Mouse (Mus musculus) forebrain, embryonic 12.5 days (tissue): ENCODE measurements around the gene Ptprn. TPM values are rescaled to one million over a fixed set of nuclear protein-coding genes. Genes with fewer than 3 reads are reported as not detected.
"Not testable (repeated sequence)": the region's sequence is repeated elsewhere in the genome, so short reads cannot be mapped to it uniquely, and the experiment has no call there.

Experiments
- ATAC-seq: fragments of 200-750 bp; cut with Nextera tagmentation; 2 replicates; pipeline ENCODE4 v1.8.0; 2017; ENCODE audit warnings: moderate TSS enrichment; ENCODE audit not compliant: low FRiP score
- H3K27ac ChIP-seq: fragments of 300-500 bp; sonication (generic); 2 replicates; pipeline ENCODE4 v1.5.1; 2016; ENCODE audit warnings: mild to moderate bottlenecking
- H3K27me3 ChIP-seq: fragments of 300-500 bp; sonication (generic); 2 replicates; pipeline ENCODE4 v1.6.1; 2016; ENCODE audit warnings: mild to moderate bottlenecking
- H3K36me3 ChIP-seq: fragments of 300-500 bp; sonication (generic); replicated peaks from 2 replicates; pipeline ENCODE4 v1.6.1; 2016; ENCODE audit warnings: mild to moderate bottlenecking
- H3K4me1 ChIP-seq: fragments of 300-500 bp; sonication (generic); 2 replicates; pipeline ENCODE4 v1.6.1; 2016
- H3K4me2 ChIP-seq: fragments of 300-500 bp; sonication (generic); 2 replicates; pipeline ENCODE4 v1.6.1; 2016; ENCODE audit warnings: mild to moderate bottlenecking, moderate library complexity
- H3K4me3 ChIP-seq: fragments of 300-500 bp; sonication (generic); replicated peaks from 2 replicates; pipeline ENCODE4 v1.5.1; 2016; ENCODE audit warnings: mild to moderate bottlenecking
- H3K9ac ChIP-seq: fragments of 300-500 bp; sonication (generic); 2 replicates; pipeline ENCODE4 v1.6.1; 2016; ENCODE audit warnings: mild to moderate bottlenecking
- H3K9me3 ChIP-seq: fragments of 300-500 bp; sonication (generic); 2 replicates; pipeline ENCODE4 v1.6.1; 2016
- WGBS: fragments of 180-500 bp; shearing (Covaris S2); methylation state at CpG from one replicate; pipeline ENCODE4 v1.1.7; 2016; 5-methylcytosine and 5-hydroxymethylcytosine counted together
- polyA plus RNA-seq: library from polyadenylated mRNA; unstranded; fragments of >200 nt; fragmentation: Nextera tagmentation; extraction: Ambion mirVana; gene quantifications from 2 replicates; pipeline ENCODE4 v1.2.1, GENCODE M21; 2016

Gene Ptprn
- polyA plus RNA-seq, 1 experiment from 2014 or later = 6.8 TPM

- H3K9me3 ChIP-seq = no peaks in the 10 kb centered on the region
- no peak overlapping the region for H3K4me3 ChIP-seq
- no peak overlapping the region for H3K9ac ChIP-seq
- no peaks in the 10 kb centered on the region for H3K36me3 ChIP-seq
- no peak overlapping the region for H3K4me2 ChIP-seq
- 63% methylated on average over 3 of the region's 3 CpGs for WGBS
- peaks cover 13% of the 10 kb centered on the region; the same call in 1 of the 2 replicates for H3K27me3 ChIP-seq
- ATAC-seq = no peak
- H3K4me1 ChIP-seq = peaks cover 23% of the 10 kb centered on the region
- peak overlapping the region; percentile 36; the same call in 1 of the 2 replicates for H3K27ac ChIP-seq
Measured at GRCm38 (mm10) chr1:75250498-75250897, 13.8 kb downstream of the Ptprn start.

- 60% methylated on average over 9 of the region's 9 CpGs for WGBS
- Histone ChIP-seq H3K27me3 (peaks cover 11% of the 10 kb centered on the region; the same call in 1 of the 2 replicates), H3K4me1 (peaks cover 23% of the 10 kb centered on the region), H3K27ac (no peak overlapping the region), H3K4me3 (no peak overlapping the region), H3K9ac (peak overlapping the region; percentile 9; the same call in 1 of the 2 replicates), H3K4me2 (no peak overlapping the region), H3K9me3 (no peaks in the 10 kb centered on the region), H3K36me3 (peaks cover 7% of the 10 kb centered on the region; the same call in 1 of the 2 replicates)
- no peak for ATAC-seq
Measured at GRCm38 (mm10) chr1:75248041-75248772, 16.1 kb downstream of the Ptprn start.

DNA sequence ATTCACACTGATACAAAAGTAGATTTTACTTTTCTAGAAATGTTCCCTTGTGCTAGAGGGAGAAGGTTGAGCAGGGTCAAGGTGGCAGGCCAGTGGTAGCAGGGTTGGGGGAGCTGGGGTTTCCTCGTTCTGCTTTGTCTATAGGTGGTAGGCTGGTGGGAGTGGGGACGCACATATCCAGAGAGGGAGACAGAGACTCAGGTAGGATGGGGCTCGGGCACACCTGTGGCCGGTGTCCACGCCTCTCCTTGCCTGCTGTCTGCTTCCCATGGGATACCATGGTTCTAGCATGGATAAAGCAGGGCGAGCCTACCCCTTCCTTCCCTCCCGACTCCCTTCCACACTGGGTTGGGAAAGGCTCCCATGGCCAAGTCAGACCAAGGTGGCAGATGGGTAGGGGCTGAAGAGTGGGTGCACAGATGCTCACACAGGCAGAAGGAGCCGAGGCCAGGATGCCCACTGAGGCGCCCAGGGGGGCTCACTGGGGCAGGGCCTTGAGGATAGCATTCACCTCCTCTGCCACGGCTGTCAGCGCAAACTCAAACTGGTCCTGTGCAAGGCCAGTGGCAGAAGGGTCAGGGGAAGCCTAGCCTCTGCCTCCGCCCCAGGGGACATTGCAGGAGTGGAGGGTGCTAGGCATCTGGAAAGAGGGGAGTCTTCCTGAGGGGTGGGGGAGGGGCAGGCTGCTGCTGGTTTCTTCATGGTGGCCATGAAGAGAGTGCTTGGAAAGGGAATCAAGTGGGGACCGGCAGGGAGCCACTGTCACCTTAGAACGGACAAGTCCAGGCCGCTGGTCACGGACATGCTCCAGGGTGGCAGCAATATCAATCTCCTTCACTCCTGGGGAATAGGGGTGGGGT is 17.0 kb downstream of the Ptprn start:
- peaks cover 2% of the 10 kb centered on the region; the same call in 1 of the 2 replicates for H3K27me3 ChIP-seq
- H3K4me2 ChIP-seq = no peak overlapping the region
- no peak overlapping the region for H3K27ac ChIP-seq
- H3K9me3 ChIP-seq = no peaks in the 10 kb centered on the region
- peaks cover 10% of the 10 kb centered on the region; the same call in 1 of the 2 replicates for H3K36me3 ChIP-seq
- H3K4me1 ChIP-seq = peaks cover 23% of the 10 kb centered on the region
- no peak overlapping the region for H3K4me3 ChIP-seq
- WGBS = 84% methylated on average over 16 of the region's 16 CpGs
- no peak for ATAC-seq
- H3K9ac ChIP-seq = no peak overlapping the region

- Histone ChIP-seq H3K9ac (no peak overlapping the region), H3K9me3 (no peaks in the 10 kb centered on the region), H3K27me3 (no peaks in the 10 kb centered on the region), H3K27ac (no peak overlapping the region), H3K4me2 (no peak overlapping the region), H3K4me1 (peaks cover 11% of the 10 kb centered on the region), H3K4me3 (no peak overlapping the region), H3K36me3 (peaks cover 15% of the 10 kb centered on the region)
- peak; percentile 78 for ATAC-seq
- 16% methylated on average over 4 of the region's 4 CpGs for WGBS
Measured at GRCm38 (mm10) chr1:75244836-75245235, 19.5 kb downstream of the Ptprn start.

DNA sequence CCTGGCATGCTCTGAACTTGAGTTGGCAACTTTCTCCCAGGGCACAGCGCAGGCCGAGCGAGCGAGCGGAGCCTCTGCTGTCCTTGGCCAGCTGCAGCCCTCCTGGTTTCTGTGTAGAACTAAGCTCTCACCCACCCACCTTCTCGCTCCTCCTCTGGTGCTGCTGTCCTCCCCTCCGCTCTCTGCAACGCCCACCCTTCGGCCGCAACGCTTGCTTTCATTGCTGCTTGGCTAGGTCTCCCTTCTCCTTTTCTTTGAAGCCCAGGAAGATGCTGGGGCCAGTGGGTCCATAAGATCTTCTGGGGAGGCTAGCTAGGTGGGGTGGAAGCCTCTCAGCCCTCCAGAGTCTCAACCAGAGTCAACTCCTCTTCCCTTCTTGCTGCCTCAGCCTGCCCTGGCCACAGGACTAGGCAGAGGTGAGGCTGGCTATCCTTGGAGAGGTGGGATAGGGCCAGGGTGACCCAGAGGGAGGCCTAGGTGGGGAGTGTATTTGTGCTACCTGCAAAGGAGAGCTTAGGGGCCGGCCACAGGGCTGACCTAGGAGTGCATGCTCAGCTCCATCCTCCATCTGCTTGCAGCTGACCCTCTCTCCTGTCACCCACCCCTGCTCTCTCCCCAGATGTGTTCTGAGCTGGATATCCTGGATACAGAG is 20.0 kb downstream of the Ptprn start:
- ATAC-seq = peak; percentile 20; the same call in 1 of the 2 replicates
- no peak overlapping the region for H3K9ac ChIP-seq
- H3K27ac ChIP-seq = no peak overlapping the region
- H3K36me3 ChIP-seq = peaks cover 15% of the 10 kb centered on the region
- peaks cover 11% of the 10 kb centered on the region for H3K4me1 ChIP-seq
- no peaks in the 10 kb centered on the region for H3K27me3 ChIP-seq
- no peak overlapping the region for H3K4me3 ChIP-seq
- H3K9me3 ChIP-seq = no peaks in the 10 kb centered on the region
- WGBS = 84% methylated on average over 12 of the region's 12 CpGs
- H3K4me2 ChIP-seq = no peak overlapping the region

GRCm38 (mm10) chr1:75243411-75243810 is 20.9 kb downstream of the Ptprn start:
- Histone ChIP-seq H3K27me3 (no peaks in the 10 kb centered on the region), H3K9ac (no peak overlapping the region), H3K4me1 (peaks cover 11% of the 10 kb centered on the region), H3K4me2 (no peak overlapping the region), H3K36me3 (peaks cover 15% of the 10 kb centered on the region), H3K4me3 (no peak overlapping the region), H3K9me3 (no peaks in the 10 kb centered on the region), H3K27ac (no peak overlapping the region)
- WGBS = 91% methylated on average over 14 of the region's 14 CpGs
- ATAC-seq = no peak

- peaks cover 23% of the 10 kb centered on the region for H3K4me1 ChIP-seq
- H3K9me3 ChIP-seq = no peaks in the 10 kb centered on the region
- 87% methylated on average over 10 of the region's 10 CpGs for WGBS
- H3K9ac ChIP-seq = no peak overlapping the region
- ATAC-seq = no peak
- H3K4me3 ChIP-seq = no peak overlapping the region
- peaks cover 15% of the 10 kb centered on the region for H3K36me3 ChIP-seq
- no peaks in the 10 kb centered on the region for H3K27me3 ChIP-seq
- no peak overlapping the region for H3K4me2 ChIP-seq
- H3K27ac ChIP-seq = no peak overlapping the region
Measured at GRCm38 (mm10) chr1:75239591-75239990, 24.7 kb downstream of the Ptprn start.

DNA sequence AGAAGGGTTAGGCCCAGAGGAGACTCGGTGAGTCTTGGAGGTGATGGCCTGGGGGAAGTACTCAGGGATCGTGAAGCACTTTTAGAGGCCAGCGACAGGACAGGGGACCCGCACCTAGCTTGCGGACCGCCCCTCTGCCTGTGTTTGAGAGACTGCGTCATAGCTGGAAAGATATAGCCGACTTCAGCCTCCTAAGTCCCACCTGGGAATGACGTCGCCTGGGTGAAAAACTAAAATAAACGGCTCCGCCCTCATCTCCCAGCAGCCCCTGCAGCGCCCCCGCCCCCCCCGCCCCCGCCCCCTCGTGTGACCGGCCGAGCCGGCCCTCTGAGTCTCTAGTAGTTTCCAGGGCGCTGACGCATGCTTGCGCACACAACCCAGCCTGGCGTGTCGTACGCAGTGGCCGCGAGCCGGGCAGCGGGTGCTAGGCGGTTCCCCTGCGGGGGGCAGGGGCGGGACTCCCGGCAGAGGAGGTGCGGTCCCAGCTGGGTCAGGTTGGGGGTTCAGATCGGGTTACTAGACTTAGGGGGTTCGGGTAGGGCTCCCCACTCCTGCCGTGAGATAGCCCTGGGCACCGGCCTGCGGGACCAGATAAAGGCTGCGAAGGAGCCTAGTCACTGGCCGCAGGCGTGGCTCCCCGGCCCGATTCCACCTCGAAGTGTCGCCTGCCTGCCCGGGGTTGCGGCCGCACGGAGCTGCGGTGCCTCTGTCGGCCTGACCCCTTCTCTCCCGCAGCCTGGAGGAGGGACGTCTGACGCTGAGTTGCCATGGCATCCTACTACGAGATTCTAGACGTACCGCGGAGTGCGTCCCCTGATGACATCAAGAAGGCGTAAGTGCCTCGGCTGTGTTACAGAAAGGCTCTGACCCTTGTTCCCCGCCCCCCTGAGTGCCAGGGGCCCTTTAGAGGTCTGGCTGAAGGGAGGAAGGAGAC is 27.9 kb downstream of the Ptprn start, which contains the start of gene Dnajb2:
Gene Dnajb2, plus strand, starts transcription at position 290 of the 934 bp plus-strand sequence.
- peak; percentile 87 for ATAC-seq
- WGBS = under 1% methylated on average over 64 of the region's 64 CpGs
- H3K9me3 ChIP-seq = no peaks in the 10 kb centered on the region
- peak within 1 kb of the TSS; percentile 94 for H3K4me2 ChIP-seq
- no peaks in the 10 kb centered on the region for H3K27me3 ChIP-seq
- peak within 1 kb of the TSS; percentile 78 for H3K27ac ChIP-seq
- peak within 1 kb of the TSS; percentile 77 for H3K9ac ChIP-seq
- peak within 1 kb of the TSS; percentile 64 for H3K4me3 ChIP-seq
- H3K36me3 ChIP-seq = peaks cover 5% of the 10 kb centered on the region
- H3K4me1 ChIP-seq = peaks cover 23% of the 10 kb centered on the region

DNA sequence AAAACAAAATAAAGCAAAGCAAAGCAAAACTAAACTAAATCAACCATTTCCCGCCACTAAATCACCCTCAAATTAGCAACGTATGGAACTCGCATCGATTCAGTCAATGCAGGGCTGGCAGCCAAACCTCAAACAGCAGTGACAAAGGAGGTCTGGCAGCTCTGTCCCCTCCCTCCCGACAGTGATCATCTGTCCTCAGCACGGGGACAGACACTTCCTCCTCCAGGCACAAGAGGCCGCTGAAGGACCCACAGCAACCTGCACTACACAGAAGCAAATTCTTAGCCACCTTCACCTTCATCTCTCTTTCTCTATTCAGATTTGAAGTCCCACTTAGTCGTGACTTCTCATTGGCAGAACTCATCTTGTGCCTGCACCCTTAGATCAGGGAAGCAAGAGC is 29.7 kb downstream of the Ptprn start:
- 3% methylated on average over 8 of the region's 8 CpGs for WGBS
- Histone ChIP-seq H3K27ac (no peak overlapping the region), H3K4me3 (no peak overlapping the region), H3K4me2 (no peak overlapping the region), H3K9me3 (no peaks in the 10 kb centered on the region), H3K4me1 (peaks cover 23% of the 10 kb centered on the region), H3K9ac (no peak overlapping the region), H3K27me3 (no peaks in the 10 kb centered on the region; the same call in 1 of the 2 replicates), H3K36me3 (no peaks in the 10 kb centered on the region; the same call in 1 of the 2 replicates)
- peak; percentile 56; the same call in 1 of the 2 replicates for ATAC-seq

- ATAC-seq, H3K27ac ChIP-seq, H3K27me3 ChIP-seq, H3K9ac ChIP-seq, H3K36me3 ChIP-seq, H3K4me3 ChIP-seq, H3K9me3 ChIP-seq, H3K4me2 ChIP-seq: not testable (repeated sequence)
- WGBS = 63% methylated on average over 4 of the region's 4 CpGs
- H3K4me1 ChIP-seq = peaks cover 23% of the 10 kb centered on the region
Measured at GRCm38 (mm10) chr1:75232489-75232888, 31.8 kb downstream of the Ptprn start.

- Histone ChIP-seq H3K27ac (no peak within 1 kb of the TSS), H3K4me3 (no peak within 1 kb of the TSS), H3K9ac (no peak within 1 kb of the TSS), H3K4me1 (peaks cover 16% of the 10 kb centered on the region), H3K9me3 (no peaks in the 10 kb centered on the region), H3K36me3 (no peaks in the 10 kb centered on the region), H3K4me2 (no peak within 1 kb of the TSS), H3K27me3 (peaks cover 4% of the 10 kb centered on the region; the same call in 1 of the 2 replicates)
- 82% methylated on average over 5 of the region's 5 CpGs for WGBS
- ATAC-seq = no peak
Measured at GRCm38 (mm10) chr1:75231664-75232152, 32.6 kb downstream of the Ptprn start, which contains the start of gene A630095N17Rik. TSS of gene A630095N17Rik (minus strand) at chr1:75232102.
